ENCODE assay signal across 8 mouse cellular contexts in the genomic region with DNA sequence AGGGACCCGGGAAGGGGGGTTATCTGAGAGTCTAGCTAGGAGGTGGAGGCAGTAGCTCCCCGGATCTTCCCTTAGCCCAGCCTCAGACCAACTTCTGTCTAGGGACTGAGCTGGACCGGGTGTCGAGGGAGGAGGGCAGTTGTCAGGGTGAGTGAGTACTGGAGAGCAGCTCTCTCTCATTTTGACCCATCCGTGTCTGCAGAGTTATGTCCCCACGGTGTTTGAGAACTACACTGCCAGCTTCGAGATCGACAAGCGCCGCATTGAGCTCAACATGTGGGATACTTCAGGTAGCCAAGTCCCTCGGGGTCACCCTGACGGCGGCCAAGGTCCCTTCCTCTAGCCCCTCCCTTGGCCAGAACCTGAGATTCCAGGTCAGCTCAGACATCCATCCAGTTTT. TPM values are rescaled to one million over a fixed set of nuclear protein-coding genes. Genes with fewer than 3 reads are reported as not detected.
DNase-seq lines count a peak whose midpoint lies in the region; ATAC-seq and TF ChIP-seq lines count a peak whose summit lies in the region.

No protein-coding gene starts in this region.

- H3K9ac ChIP-seq in heart, embryonic 14.5 days (ENCODE audit: low read length): peak overlapping the region; percentile 84
- peak overlapping the region; percentile 66 for H3K9ac ChIP-seq in MEL (ENCODE audit: control insufficient read depth, low read depth, low read length, poor library complexity, severe bottlenecking)
- H3K9ac ChIP-seq in hindbrain, embryonic 14.5 days: peak overlapping the region; percentile 84
- peak overlapping the region; percentile 75 for H3K9ac ChIP-seq in midbrain, embryonic 15.5 days

- H3K27me3 ChIP-seq in heart, embryonic 14.5 days (ENCODE audit: control insufficient read depth, insufficient read depth, low read length): no peaks in the 10 kb centered on the region
- no peaks in the 10 kb centered on the region for H3K27me3 ChIP-seq in MEL (ENCODE audit: control insufficient read depth in 1 of 2, insufficient read depth in 2 of 2, low read length in 2 of 2)
- no peaks in the 10 kb centered on the region for H3K27me3 ChIP-seq in hindbrain, embryonic 14.5 days (ENCODE audit: control insufficient read depth, insufficient read depth, low read length)
- H3K27me3 ChIP-seq in midbrain, embryonic 15.5 days (replicated peaks): no peaks in the 10 kb centered on the region

- peaks cover 16 to 29% of the 10 kb centered on the region in 2 experiments for H3K4me1 ChIP-seq in heart, embryonic 14.5 days (ENCODE audit: control insufficient read depth in 2 of 2, insufficient read depth in 2 of 2, low read length in 2 of 2)
- H3K4me1 ChIP-seq in MEL (ENCODE audit: control insufficient read depth in 1 of 2, insufficient read depth in 2 of 2, low read length in 2 of 2): peaks cover 5 to 20% of the 10 kb centered on the region in 2 experiments
- H3K4me1 ChIP-seq in hindbrain, embryonic 14.5 days (replicated peaks; ENCODE audit: control insufficient read depth, insufficient read depth, low read length): peaks cover 22% of the 10 kb centered on the region
- H3K4me1 ChIP-seq in midbrain, embryonic 15.5 days: peaks cover 39% of the 10 kb centered on the region

- 0 out of 4 replicates have a peak overlapping the region, but pooled peaks of 1 of the 2 experiments have one; percentile 35 for H3K27ac ChIP-seq in heart, embryonic 14.5 days (replicated peaks in 1 of 2; ENCODE audit: control insufficient read depth in 1 of 2, insufficient read depth in 1 of 2, low read depth in 2 of 2, low read length in 2 of 2)
- no peak overlapping the region for H3K27ac ChIP-seq in MEL (ENCODE audit: control insufficient read depth, low read depth, low read length)
- H3K27ac ChIP-seq in hindbrain, embryonic 14.5 days: peak overlapping the region; percentile 82; the same call in 1 of the 2 replicates
- H3K27ac ChIP-seq in midbrain, embryonic 15.5 days: peak overlapping the region; percentile 79

- no peak for ATAC-seq in heart, embryonic 14.5 days (ENCODE audit: insufficient number of reproducible peaks, insufficient read depth, low FRiP score, low read depth)
- ATAC-seq in hindbrain, embryonic 14.5 days (ENCODE audit: low FRiP score): no peak
- no peak for ATAC-seq in midbrain, embryonic 15.5 days (replicated peaks)

- H3K79me2 ChIP-seq in MEL (ENCODE audit: control insufficient read depth, insufficient read depth, low read length, poor library complexity): peaks cover 6% of the 10 kb centered on the region; the same call in 1 of the 2 replicates

- no peaks in the 10 kb centered on the region for H3K36me3 ChIP-seq in heart, embryonic 14.5 days (ENCODE audit: control insufficient read depth, insufficient read depth, low read length)
- H3K36me3 ChIP-seq in MEL (ENCODE audit: control insufficient read depth in 1 of 2, insufficient read depth in 2 of 2, low read length in 2 of 2): peaks cover 0 to 14% of the 10 kb centered on the region in 2 experiments; a peak in 2 of 4 replicates
- H3K36me3 ChIP-seq in hindbrain, embryonic 14.5 days (replicated peaks; ENCODE audit: control insufficient read depth, insufficient read depth): peaks cover 10% of the 10 kb centered on the region
- no peaks in the 10 kb centered on the region for H3K36me3 ChIP-seq in midbrain, embryonic 15.5 days (replicated peaks)

- intact Hi-C loops in heart, postnatal 25 days (cut with DNase I): loop anchor here (5.0 kb wide), 1 partner anchor 84 kb away; a partner anchor contains a TSS
- intact Hi-C loops in left cerebral cortex, postnatal 14 days (cut with DNase I): loop anchor here (5.0 kb wide), 2 partner anchors 49 to 84 kb away; a partner anchor contains a TSS

- H3K9me3 ChIP-seq in heart, embryonic 14.5 days (ENCODE audit: control insufficient read depth, low read length): no peaks in the 10 kb centered on the region
- no peaks in the 10 kb centered on the region for H3K9me3 ChIP-seq in MEL (replicated peaks; ENCODE audit: insufficient read depth, low read length)
- no peaks in the 10 kb centered on the region for H3K9me3 ChIP-seq in hindbrain, embryonic 14.5 days (ENCODE audit: control insufficient read depth, low read length)
- H3K9me3 ChIP-seq in midbrain, embryonic 15.5 days: no peaks in the 10 kb centered on the region

- no peak for TF ChIP-seq RAD21 in MEL (IDR thresholded peaks at IDR 0.05; ENCODE audit: low read depth, low read length)

- no peak for TF ChIP-seq POLR2A in MEL (IDR thresholded peaks at IDR 0.05; ENCODE audit: control insufficient read depth in 1 of 2, insufficient read depth in 1 of 2, low read depth in 1 of 2, low read length in 2 of 2, poor library complexity in 1 of 2)

- TF ChIP-seq CTCF in MEL (IDR thresholded peaks at IDR 0.05 in 2 of 3, conservative IDR thresholded peaks at IDR 0.05 in 1 of 3; ENCODE audit: control insufficient read depth in 1 of 3, insufficient read depth in 1 of 3, low read depth in 2 of 3, low read length in 3 of 3, poor library complexity in 1 of 3, severe bottlenecking in 1 of 3): no peak

- peak overlapping the region; percentile 98 for H3K4me2 ChIP-seq in heart, embryonic 14.5 days (ENCODE audit: low read length)
- H3K4me2 ChIP-seq in hindbrain, embryonic 14.5 days (replicated peaks): peak overlapping the region; percentile 80
- H3K4me2 ChIP-seq in midbrain, embryonic 15.5 days: peak overlapping the region; percentile 75

- WGBS in heart, embryonic 14.5 days: 5% methylated on average over 13 of the region's 13 CpGs
- WGBS in hindbrain, embryonic 14.5 days: 3% methylated on average over 13 of the region's 13 CpGs
- 2% methylated on average over 13 of the region's 13 CpGs for WGBS in midbrain, embryonic 15.5 days

- DNase-seq in heart, postnatal 25 days (ENCODE audit: low spot score): no peak
- DNase-seq in MEL (ENCODE audit: low read depth, low spot score): no peak
- DNase-seq in hindbrain, embryonic 14.5 days (ENCODE audit: low spot score): no peak
- no peak for DNase-seq in frontal cortex, postnatal 14 days (ENCODE audit: low spot score in 2 of 2)
- no peak for DNase-seq in left cerebral cortex, postnatal 14 days (ENCODE audit: low spot score in 2 of 2)
- no peak for DNase-seq in ovary, adult 18-20 months (ENCODE audit: low spot score)

- H3K4me3 ChIP-seq in heart, embryonic 14.5 days (ENCODE audit: control insufficient read depth in 1 of 2, insufficient read depth in 1 of 2, low read depth in 1 of 2, low read length in 2 of 2): peak overlapping the region; percentile 77 to 89
- H3K4me3 ChIP-seq in MEL (ENCODE audit: control insufficient read depth in 1 of 2, insufficient read depth in 1 of 2, low read depth in 2 of 2, low read length in 2 of 2): peak overlapping the region; percentile 61 to 78; a peak in 3 of 4 replicates
- peak overlapping the region; percentile 64 for H3K4me3 ChIP-seq in hindbrain, embryonic 14.5 days (replicated peaks; ENCODE audit: low read length)
- H3K4me3 ChIP-seq in midbrain, embryonic 15.5 days: peak overlapping the region; percentile 69

- TF ChIP-seq EP300 in MEL (IDR thresholded peaks at IDR 0.05; ENCODE audit: low read depth in 1 of 2, low read length in 2 of 2): no peak

RNA-seq across cellular contexts. Expression of a gene that starts 2.7 kb away (rescaled TPM):
- polyA plus RNA-seq in heart, embryonic 14.5 days (2014; fragmentation: Nextera tagmentation; extraction: Ambion mirVana): 24.7 and 31.6 TPM in 2 replicates
- total RNA-seq in heart, postnatal 25 days (2021): 10 to 100 TPM; 21.6 to 25.5 TPM
- 43.9 and 49.5 TPM in 2 replicates for total RNA-seq in MEL (2012; rRNA removed)
- 100 to 1,000 TPM in 1 of 2 experiments, not detected in 1; 125 TPM for polyA plus RNA-seq in MEL (2012; ENCODE audit: insufficient read depth in 1 of 2, insufficient read length in 2 of 2, low read depth in 1 of 2, low replicate concordance in 2 of 2, missing spikeins in 1 of 2)
- polyA plus RNA-seq in hindbrain, embryonic 14.5 days (2014; fragmentation: Nextera tagmentation; extraction: Ambion mirVana): 99.9 and 117 TPM in 2 replicates
- 128 and 133 TPM in 2 replicates for polyA plus RNA-seq in midbrain, embryonic 15.5 days (2015; fragmentation: Nextera tagmentation; extraction: Ambion mirVana)
- total RNA-seq in left cerebral cortex, postnatal 14 days (2021): 10 to 100 TPM; 36.4 to 44.8 TPM

RNA-seq across cellular contexts. Expression of a gene that starts 3.9 kb away (rescaled TPM):
- 5.4 and 9.0 TPM in 2 replicates for polyA plus RNA-seq in heart, embryonic 14.5 days (2014; fragmentation: Nextera tagmentation; extraction: Ambion mirVana)
- total RNA-seq in heart, postnatal 25 days (2021): 1 to 10 TPM; 5.7 to 6.2 TPM
- 4.2 and 6.4 TPM in 2 replicates for total RNA-seq in MEL (2012; rRNA removed)
- polyA plus RNA-seq in MEL (2012; ENCODE audit: insufficient read depth in 1 of 2, insufficient read length in 2 of 2, low read depth in 1 of 2, low replicate concordance in 2 of 2, missing spikeins in 1 of 2): 10 to 100 TPM in 1 of 2 experiments, not detected in 1; 18.6 TPM
- polyA plus RNA-seq in hindbrain, embryonic 14.5 days (2014; fragmentation: Nextera tagmentation; extraction: Ambion mirVana): 51.0 and 52.5 TPM in 2 replicates
- polyA plus RNA-seq in midbrain, embryonic 15.5 days (2015; fragmentation: Nextera tagmentation; extraction: Ambion mirVana): 68.3 and 77.4 TPM in 2 replicates
- 100 to 1,000 TPM; 148 to 154 TPM for total RNA-seq in left cerebral cortex, postnatal 14 days (2021)

RNA-seq across cellular contexts. Expression of a gene that starts 20.5 kb away (rescaled TPM):
- 17.1 and 17.3 TPM in 2 replicates for polyA plus RNA-seq in heart, embryonic 14.5 days (2014; fragmentation: Nextera tagmentation; extraction: Ambion mirVana)
- 10 to 100 TPM; 12.0 to 13.7 TPM for total RNA-seq in heart, postnatal 25 days (2021)
- 37.5 and 64.4 TPM in 2 replicates for total RNA-seq in MEL (2012; rRNA removed)
- 100 to 1,000 TPM in 1 of 2 experiments, 10 to 100 TPM in 1; 35.5 to 146 TPM for polyA plus RNA-seq in MEL (2012; ENCODE audit: insufficient read depth in 1 of 2, insufficient read length in 2 of 2, low read depth in 1 of 2, low replicate concordance in 2 of 2, missing spikeins in 1 of 2)
- 2.6 and 5.4 TPM in 2 replicates for polyA plus RNA-seq in hindbrain, embryonic 14.5 days (2014; fragmentation: Nextera tagmentation; extraction: Ambion mirVana)
- polyA plus RNA-seq in midbrain, embryonic 15.5 days (2015; fragmentation: Nextera tagmentation; extraction: Ambion mirVana): 3.9 and 4.0 TPM in 2 replicates
- total RNA-seq in left cerebral cortex, postnatal 14 days (2021): 1 to 10 TPM in 1 of 2 experiments, under 1 TPM in 1; 0.97 to 2.6 TPM

RNA-seq across cellular contexts. Expression of a gene that starts 26.6 kb away (rescaled TPM):
- 245 and 260 TPM in 2 replicates for polyA plus RNA-seq in heart, embryonic 14.5 days (2014; fragmentation: Nextera tagmentation; extraction: Ambion mirVana)
- total RNA-seq in heart, postnatal 25 days (2021): 10 to 100 TPM; 46.7 to 56.2 TPM
- 2,405 and 2,621 TPM in 2 replicates for total RNA-seq in MEL (2012; rRNA removed)
- polyA plus RNA-seq in MEL (2012; ENCODE audit: insufficient read depth in 1 of 2, insufficient read length in 2 of 2, low read depth in 1 of 2, low replicate concordance in 2 of 2, missing spikeins in 1 of 2): 100 to 1,000 TPM in 1 of 2 experiments, not detected in 1; 595 TPM
- polyA plus RNA-seq in hindbrain, embryonic 14.5 days (2014; fragmentation: Nextera tagmentation; extraction: Ambion mirVana): 248 and 297 TPM in 2 replicates
- 197 and 212 TPM in 2 replicates for polyA plus RNA-seq in midbrain, embryonic 15.5 days (2015; fragmentation: Nextera tagmentation; extraction: Ambion mirVana)
- total RNA-seq in left cerebral cortex, postnatal 14 days (2021): 10 to 100 TPM; 41.0 to 43.6 TPM

RNA-seq across cellular contexts. Expression of a gene that starts 43.6 kb away (rescaled TPM):
- polyA plus RNA-seq in heart, embryonic 14.5 days (2014; fragmentation: Nextera tagmentation; extraction: Ambion mirVana): 81.7 and 96.0 TPM in 2 replicates
- total RNA-seq in heart, postnatal 25 days (2021): 10 to 100 TPM; 69.0 to 80.2 TPM
- 1.4 and 1.6 TPM in 2 replicates for total RNA-seq in MEL (2012; rRNA removed)
- 1 to 10 TPM in 1 of 2 experiments, not detected in 1; 2.3 TPM for polyA plus RNA-seq in MEL (2012; ENCODE audit: insufficient read depth in 1 of 2, insufficient read length in 2 of 2, low read depth in 1 of 2, low replicate concordance in 2 of 2, missing spikeins in 1 of 2)
- 1.9 and 2.2 TPM in 2 replicates for polyA plus RNA-seq in hindbrain, embryonic 14.5 days (2014; fragmentation: Nextera tagmentation; extraction: Ambion mirVana)
- 1.7 and 2.0 TPM in 2 replicates for polyA plus RNA-seq in midbrain, embryonic 15.5 days (2015; fragmentation: Nextera tagmentation; extraction: Ambion mirVana)
- total RNA-seq in left cerebral cortex, postnatal 14 days (2021): 1 to 10 TPM; 2.8 to 5.7 TPM
